Mouse (Mus musculus): Measurements from ENCODE around the gene 9530068E07Rik. TPM values are rescaled to one million over a fixed set of nuclear protein-coding genes. Genes with fewer than 3 reads are reported as not detected.

9530068E07Rik gene
- polyA plus RNA-seq, 1 experiment from 2014 or later: 193 TPM

DNA sequence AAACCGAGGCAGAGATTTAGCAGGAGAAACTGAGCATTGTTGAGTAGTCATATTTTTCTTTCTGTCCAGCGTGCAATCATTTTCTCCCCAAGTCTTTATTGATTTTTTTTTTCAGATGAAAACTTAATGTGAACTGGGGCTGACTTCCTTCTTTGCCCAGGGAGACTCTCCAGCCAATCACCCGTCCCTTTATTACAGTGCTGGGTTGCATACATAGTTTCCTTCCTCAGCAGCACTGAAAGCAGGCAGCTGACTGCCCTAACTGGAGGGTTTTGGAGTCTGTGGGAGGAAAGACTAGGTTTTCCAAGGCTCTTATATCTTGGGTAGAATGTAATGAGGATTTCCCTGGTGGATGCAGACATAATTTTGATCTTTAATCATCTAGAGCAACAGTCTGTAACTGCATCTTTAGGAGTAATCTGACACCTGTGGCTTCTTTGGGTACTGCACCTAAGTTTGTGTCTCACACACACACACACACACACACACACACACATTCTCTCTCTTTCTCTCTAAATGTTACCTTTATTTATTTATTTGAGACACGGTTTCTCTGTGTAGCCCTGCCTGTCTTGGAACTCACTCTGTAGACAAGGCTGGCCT, 1.3 kb downstream of the 9530068E07Rik start:
- peak overlapping the region; percentile 97 for H3K4me3 ChIP-seq
- no peaks in the 10 kb centered on the region for H3K27me3 ChIP-seq (replicated peaks)
- H3K9ac ChIP-seq: peak overlapping the region; percentile 98
- no peak for ATAC-seq (ENCODE audit: extremely low read depth, insufficient number of reproducible peaks, low FRiP score, low TSS enrichment)
- H3K36me3 ChIP-seq: peaks cover 9% of the 10 kb centered on the region; the same call in 1 of the 2 replicates
- WGBS: 81% methylated on average over 4 of the region's 4 CpGs
- no peaks in the 10 kb centered on the region for H3K9me3 ChIP-seq
- peaks cover 39% of the 10 kb centered on the region for H3K4me1 ChIP-seq
- H3K27ac ChIP-seq (replicated peaks): peak overlapping the region; percentile 97; the same call in 1 of the 2 replicates
- H3K4me2 ChIP-seq: peak overlapping the region; percentile 80

GRCm38 (mm10) chr11:52401476-52401875, 5.2 kb downstream of the 9530068E07Rik start:
- Histone ChIP-seq H3K4me3 (no peak overlapping the region), H3K36me3 (peaks cover 44% of the 10 kb centered on the region), H3K4me2 (no peak overlapping the region), H3K27ac (replicated peaks) (no peak overlapping the region), H3K27me3 (replicated peaks) (no peaks in the 10 kb centered on the region), H3K9ac (no peak overlapping the region), H3K9me3 (no peaks in the 10 kb centered on the region), H3K4me1 (peaks cover 34% of the 10 kb centered on the region)
- WGBS: 65% methylated on average over 2 of the region's 2 CpGs
- no peak for ATAC-seq (ENCODE audit: extremely low read depth, insufficient number of reproducible peaks, low FRiP score, low TSS enrichment)

DNA sequence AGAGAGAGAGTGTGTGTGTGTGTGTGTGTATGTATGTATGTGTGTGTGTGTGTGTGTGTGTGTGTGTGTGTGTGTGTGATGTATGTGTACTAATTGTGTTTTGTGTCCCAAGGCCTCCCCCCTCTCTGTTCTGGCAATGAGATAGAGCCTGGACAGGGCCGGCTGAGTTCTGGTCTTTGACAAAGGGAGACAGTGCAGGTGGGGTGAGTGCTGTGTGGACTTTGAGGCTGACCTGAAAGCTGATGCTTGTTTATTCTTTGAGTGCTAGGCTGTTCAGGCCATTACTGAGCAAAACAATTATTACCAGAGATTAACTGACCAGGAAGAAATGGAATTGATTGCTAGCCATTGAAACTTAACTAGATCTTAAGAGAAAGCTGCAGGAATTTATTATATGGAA, 6.3 kb downstream of the 9530068E07Rik start:
- ATAC-seq (ENCODE audit: extremely low read depth, insufficient number of reproducible peaks, low FRiP score, low TSS enrichment): no peak
- 63% methylated on average over 1 of the region's 1 CpGs for WGBS
- Histone ChIP-seq H3K9ac (no peak overlapping the region), H3K4me1 (peaks cover 34% of the 10 kb centered on the region), H3K27ac (replicated peaks) (no peak overlapping the region), H3K27me3 (replicated peaks) (no peaks in the 10 kb centered on the region), H3K4me2 (no peak overlapping the region), H3K9me3 (no peaks in the 10 kb centered on the region), H3K4me3 (no peak overlapping the region), H3K36me3 (peaks cover 53% of the 10 kb centered on the region)

- H3K4me2 ChIP-seq: no peak overlapping the region
- H3K9ac ChIP-seq: no peak overlapping the region
- peaks cover 41% of the 10 kb centered on the region for H3K4me1 ChIP-seq
- H3K4me3 ChIP-seq: no peak overlapping the region
- peaks cover 55% of the 10 kb centered on the region for H3K36me3 ChIP-seq
- no peak for ATAC-seq (ENCODE audit: extremely low read depth, insufficient number of reproducible peaks, low FRiP score, low TSS enrichment)
- no peak overlapping the region for H3K27ac ChIP-seq (replicated peaks)
- no peaks in the 10 kb centered on the region for H3K9me3 ChIP-seq
- no peaks in the 10 kb centered on the region for H3K27me3 ChIP-seq (replicated peaks)
- WGBS: 86% methylated on average over 5 of the region's 5 CpGs
Measured at GRCm38 (mm10) chr11:52404209-52404608, 8.0 kb downstream of the 9530068E07Rik start.

GRCm38 (mm10) chr11:52405196-52405688, 9.0 kb downstream of the 9530068E07Rik start:
- ATAC-seq (ENCODE audit: extremely low read depth, insufficient number of reproducible peaks, low FRiP score, low TSS enrichment): no peak
- no peaks in the 10 kb centered on the region for H3K27me3 ChIP-seq (replicated peaks)
- H3K36me3 ChIP-seq: peaks cover 55% of the 10 kb centered on the region
- no peak overlapping the region for H3K9ac ChIP-seq
- H3K4me2 ChIP-seq: no peak overlapping the region
- H3K4me1 ChIP-seq: peaks cover 49% of the 10 kb centered on the region
- no peaks in the 10 kb centered on the region for H3K9me3 ChIP-seq
- no peak overlapping the region for H3K27ac ChIP-seq (replicated peaks)
- WGBS: 71% methylated on average over 9 of the region's 9 CpGs
- no peak overlapping the region for H3K4me3 ChIP-seq

- WGBS: 26% methylated on average over 5 of the region's 5 CpGs
- Histone ChIP-seq H3K4me1 (peaks cover 32% of the 10 kb centered on the region), H3K27ac (replicated peaks) (peak overlapping the region; percentile 79), H3K4me2 (peak overlapping the region; percentile 20; the same call in 1 of the 2 replicates), H3K9me3 (no peaks in the 10 kb centered on the region), H3K36me3 (peaks cover 54% of the 10 kb centered on the region), H3K4me3 (no peak overlapping the region), H3K9ac (peak overlapping the region; percentile 29), H3K27me3 (replicated peaks) (no peaks in the 10 kb centered on the region)
- no peak for ATAC-seq (ENCODE audit: extremely low read depth, insufficient number of reproducible peaks, low FRiP score, low TSS enrichment)
Measured at GRCm38 (mm10) chr11:52409316-52409715, 13.1 kb downstream of the 9530068E07Rik start.

DNA sequence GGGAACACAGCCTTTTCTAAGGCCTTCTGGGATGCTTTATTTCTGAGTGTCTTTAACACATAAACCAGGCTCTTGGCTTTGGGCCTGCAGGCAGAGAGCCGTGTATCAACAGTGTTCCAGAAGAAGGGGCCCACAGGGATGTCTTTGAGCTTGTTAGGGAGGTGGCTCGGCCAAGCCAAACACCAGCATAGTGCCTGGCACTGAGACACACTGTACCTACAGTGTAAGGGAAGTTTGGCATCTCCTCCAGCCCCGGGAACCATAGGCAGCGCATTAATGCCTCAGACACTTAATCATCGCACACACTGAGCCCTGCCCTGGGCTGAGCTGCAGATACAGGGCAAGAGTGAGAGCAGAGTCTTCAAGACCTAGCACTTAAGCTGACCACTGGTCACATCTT, 22.1 kb downstream of the 9530068E07Rik start:
- Histone ChIP-seq H3K4me1 (peaks cover 9% of the 10 kb centered on the region), H3K4me3 (no peak overlapping the region), H3K36me3 (no peaks in the 10 kb centered on the region), H3K9ac (no peak overlapping the region), H3K27ac (replicated peaks) (peak overlapping the region; percentile 48), H3K4me2 (no peak overlapping the region), H3K27me3 (replicated peaks) (no peaks in the 10 kb centered on the region), H3K9me3 (no peaks in the 10 kb centered on the region)
- WGBS: 64% methylated on average over 5 of the region's 5 CpGs
- ATAC-seq (ENCODE audit: extremely low read depth, insufficient number of reproducible peaks, low FRiP score, low TSS enrichment): no peak

GRCm38 (mm10) chr11:52419246-52419645, 23.0 kb downstream of the 9530068E07Rik start:
- Histone ChIP-seq H3K9ac (no peak overlapping the region), H3K4me3 (no peak overlapping the region), H3K9me3 (no peaks in the 10 kb centered on the region), H3K4me1 (peaks cover 9% of the 10 kb centered on the region), H3K36me3 (no peaks in the 10 kb centered on the region), H3K27ac (replicated peaks) (no peak overlapping the region), H3K27me3 (replicated peaks) (no peaks in the 10 kb centered on the region), H3K4me2 (no peak overlapping the region)
- 46% methylated on average over 5 of the region's 5 CpGs for WGBS
- no peak for ATAC-seq (ENCODE audit: extremely low read depth, insufficient number of reproducible peaks, low FRiP score, low TSS enrichment)

DNA sequence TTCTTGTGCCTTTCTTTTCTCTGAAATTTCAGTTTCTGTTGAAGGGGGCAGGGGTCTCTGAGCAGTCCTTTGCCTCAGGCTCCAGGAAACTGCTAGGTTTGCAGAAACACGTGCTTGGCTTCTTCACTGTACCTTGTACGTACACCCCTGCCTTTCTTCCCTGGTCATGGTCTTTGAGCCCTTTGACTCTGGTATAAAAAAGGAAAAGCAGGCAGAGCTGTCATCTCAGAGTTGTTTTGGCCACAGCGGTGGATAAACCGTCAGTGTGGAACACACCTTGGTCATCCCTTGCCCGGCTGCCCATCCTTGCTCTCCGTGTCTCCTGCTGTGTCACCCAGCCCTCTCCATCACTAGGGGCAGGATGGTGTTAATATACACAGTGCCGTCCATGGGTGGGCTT, 23.6 kb downstream of the 9530068E07Rik start:
- Histone ChIP-seq H3K9ac (no peak overlapping the region), H3K4me3 (no peak overlapping the region), H3K27me3 (replicated peaks) (no peaks in the 10 kb centered on the region), H3K36me3 (no peaks in the 10 kb centered on the region), H3K27ac (replicated peaks) (no peak overlapping the region), H3K4me2 (no peak overlapping the region), H3K9me3 (no peaks in the 10 kb centered on the region), H3K4me1 (peaks cover 9% of the 10 kb centered on the region)
- no peak for ATAC-seq (ENCODE audit: extremely low read depth, insufficient number of reproducible peaks, low FRiP score, low TSS enrichment)
- WGBS: 83% methylated on average over 7 of the region's 7 CpGs

- Histone ChIP-seq H3K27me3 (replicated peaks) (no peaks in the 10 kb centered on the region), H3K27ac (replicated peaks) (no peak overlapping the region), H3K9ac (no peak overlapping the region), H3K9me3 (no peaks in the 10 kb centered on the region), H3K36me3 (no peaks in the 10 kb centered on the region), H3K4me3 (no peak overlapping the region), H3K4me1 (peaks cover 9% of the 10 kb centered on the region), H3K4me2 (no peak overlapping the region)
- 73% methylated on average over 12 of the region's 12 CpGs for WGBS
- ATAC-seq (ENCODE audit: extremely low read depth, insufficient number of reproducible peaks, low FRiP score, low TSS enrichment): no peak
Measured at GRCm38 (mm10) chr11:52420296-52421052, 24.2 kb downstream of the 9530068E07Rik start.

DNA sequence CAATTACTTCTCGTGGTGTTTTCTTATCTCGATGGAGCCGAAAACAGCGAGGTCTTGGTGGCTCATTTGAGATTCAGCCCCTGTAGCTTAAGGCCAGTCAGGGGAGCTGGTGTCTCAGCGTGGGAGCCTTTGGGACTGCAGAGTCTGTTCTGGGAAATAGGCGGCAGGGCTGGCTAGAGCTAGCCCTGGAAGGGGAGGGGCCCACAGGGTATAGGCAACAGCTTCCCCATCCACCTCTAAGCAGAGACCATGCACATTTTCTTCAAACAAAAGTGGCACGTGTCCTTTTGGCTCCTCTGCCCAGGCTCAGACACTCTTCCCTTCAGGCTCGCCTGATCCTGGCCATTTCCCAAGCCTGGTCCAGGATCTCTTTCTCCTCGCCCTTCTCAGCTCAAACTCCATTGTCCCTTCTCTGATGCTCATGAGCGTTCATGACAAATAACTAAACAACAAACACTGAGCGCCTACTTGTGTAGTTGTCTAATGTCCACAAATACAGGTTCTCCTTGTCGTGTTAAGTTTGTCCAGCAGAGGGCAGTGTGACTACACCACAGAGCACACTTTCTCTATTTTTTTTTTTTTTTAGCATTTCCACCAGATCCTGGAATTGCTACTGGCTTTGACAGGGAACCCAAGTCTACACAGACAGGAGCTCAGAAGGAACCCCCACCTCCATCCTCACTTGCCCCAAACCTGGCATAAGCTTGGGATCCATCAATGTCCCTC, 25.0 kb downstream of the 9530068E07Rik start:
- no peaks in the 10 kb centered on the region for H3K36me3 ChIP-seq
- peaks cover 9% of the 10 kb centered on the region for H3K4me1 ChIP-seq
- H3K4me2 ChIP-seq: no peak overlapping the region
- H3K9me3 ChIP-seq: no peaks in the 10 kb centered on the region
- no peaks in the 10 kb centered on the region for H3K27me3 ChIP-seq (replicated peaks)
- H3K9ac ChIP-seq: no peak overlapping the region
- no peak for ATAC-seq (ENCODE audit: extremely low read depth, insufficient number of reproducible peaks, low FRiP score, low TSS enrichment)
- no peak overlapping the region for H3K4me3 ChIP-seq
- H3K27ac ChIP-seq (replicated peaks): no peak overlapping the region
- 31% methylated on average over 12 of the region's 12 CpGs for WGBS

All from heart, embryonic 13.5 days (tissue).